Mouse (Mus musculus) 3134 (cell line): Measurements from ENCODE around the gene Gm12184.
"Not testable (repeated sequence)": the region's sequence is repeated elsewhere in the genome, so short reads cannot be mapped to it uniquely, and the experiment has no call there.

Experiments used
- DNase-seq: peaks from one replicate; pipeline ENCODE4 v3.0.0-alpha.2; 2011; ENCODE audit warnings: low spot score; ENCODE audit not compliant: insufficient read length; ENCODE audit errors: extremely low read depth

Gm12184 gene

GRCm38 (mm10) chr11:48803988-48804387, 22.5 kb downstream of the Gm12184 start:
- no peak for DNase-seq

DNA sequence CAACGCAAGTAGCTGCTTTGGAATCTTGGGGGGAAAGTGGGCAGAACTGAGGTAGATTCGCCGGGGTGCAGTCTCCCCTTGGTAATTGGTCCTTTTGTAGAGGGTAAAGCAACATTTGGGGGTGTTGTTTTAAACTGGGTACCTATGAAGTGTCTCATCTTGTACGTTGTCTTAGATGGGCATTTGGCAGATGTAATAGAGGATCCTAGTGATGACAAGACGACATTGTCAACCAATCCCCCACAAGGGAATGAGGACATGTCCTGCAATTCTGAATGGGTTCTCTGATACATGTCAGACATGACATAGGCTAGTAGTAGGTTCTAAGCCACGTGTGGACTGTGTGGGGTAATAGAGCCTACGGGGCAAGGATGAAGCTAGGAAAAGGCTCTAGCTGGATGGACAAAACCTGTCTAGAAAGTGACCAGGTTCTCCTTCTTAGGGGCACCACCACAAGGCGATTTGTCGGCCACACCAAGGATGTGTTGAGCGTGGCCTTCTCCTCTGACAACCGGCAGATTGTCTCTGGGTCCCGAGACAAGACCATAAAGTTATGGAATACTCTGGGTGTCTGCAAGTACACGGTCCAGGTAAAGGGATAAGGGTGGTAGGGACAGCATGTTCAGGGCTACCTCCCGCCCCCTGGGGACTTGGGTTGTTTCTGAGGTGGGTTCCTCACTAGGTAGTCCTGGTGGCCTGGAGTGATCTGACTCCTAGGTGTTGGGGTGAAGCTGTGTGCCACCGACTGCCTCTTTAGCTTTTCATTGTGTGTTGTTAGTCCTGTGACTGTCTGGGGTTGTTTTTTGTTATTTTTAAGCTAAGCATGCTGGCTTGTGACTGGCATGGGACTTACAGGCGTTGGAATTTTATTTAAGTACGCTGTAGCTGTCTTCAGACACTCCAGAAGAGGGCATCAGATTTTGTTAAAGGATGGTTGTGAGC, 24.4 kb downstream of the Gm12184 start:
- no peak for DNase-seq

DNA sequence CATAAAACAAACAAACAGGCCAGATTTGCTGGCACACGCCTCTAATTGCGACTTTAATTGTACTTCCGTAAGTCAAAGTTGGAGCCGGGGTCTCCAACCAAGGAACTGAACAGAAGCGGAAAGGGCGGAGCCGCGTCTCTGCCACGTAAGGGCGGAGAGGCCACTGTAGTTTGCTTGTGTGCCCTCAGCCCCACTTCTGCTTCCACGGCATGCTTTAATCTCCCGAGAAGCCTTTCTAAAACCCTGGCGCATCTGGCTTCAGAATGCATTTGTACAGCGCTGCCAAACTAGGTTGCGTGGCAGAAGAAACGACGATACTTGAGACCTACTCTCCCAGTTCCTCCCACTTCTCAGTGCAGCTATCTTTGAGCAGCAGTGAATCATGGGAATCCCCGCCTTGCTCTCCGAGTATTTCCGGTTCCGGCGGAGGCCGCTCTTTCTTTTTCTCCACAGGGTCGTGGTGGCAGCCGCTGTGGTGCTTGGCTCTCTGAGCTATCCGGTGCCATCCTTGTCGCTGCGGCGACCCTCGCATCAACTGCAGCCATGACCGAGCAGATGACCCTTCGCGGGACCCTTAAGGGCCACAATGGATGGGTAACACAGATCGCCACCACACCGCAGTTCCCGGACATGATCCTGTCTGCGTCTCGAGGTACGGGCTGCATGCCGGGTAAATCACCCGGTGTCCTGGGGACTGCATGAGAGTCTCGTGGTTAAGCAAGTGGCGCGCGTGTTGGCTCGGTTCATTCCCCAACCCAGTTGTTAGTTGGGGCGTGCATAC, 26.3 kb downstream of the Gm12184 start, which contains the start of gene Rack1:
TSS of gene Rack1 (plus strand) at position 412 of the 781 bp plus-strand sequence.
- peak; percentile 90 for DNase-seq

DNA sequence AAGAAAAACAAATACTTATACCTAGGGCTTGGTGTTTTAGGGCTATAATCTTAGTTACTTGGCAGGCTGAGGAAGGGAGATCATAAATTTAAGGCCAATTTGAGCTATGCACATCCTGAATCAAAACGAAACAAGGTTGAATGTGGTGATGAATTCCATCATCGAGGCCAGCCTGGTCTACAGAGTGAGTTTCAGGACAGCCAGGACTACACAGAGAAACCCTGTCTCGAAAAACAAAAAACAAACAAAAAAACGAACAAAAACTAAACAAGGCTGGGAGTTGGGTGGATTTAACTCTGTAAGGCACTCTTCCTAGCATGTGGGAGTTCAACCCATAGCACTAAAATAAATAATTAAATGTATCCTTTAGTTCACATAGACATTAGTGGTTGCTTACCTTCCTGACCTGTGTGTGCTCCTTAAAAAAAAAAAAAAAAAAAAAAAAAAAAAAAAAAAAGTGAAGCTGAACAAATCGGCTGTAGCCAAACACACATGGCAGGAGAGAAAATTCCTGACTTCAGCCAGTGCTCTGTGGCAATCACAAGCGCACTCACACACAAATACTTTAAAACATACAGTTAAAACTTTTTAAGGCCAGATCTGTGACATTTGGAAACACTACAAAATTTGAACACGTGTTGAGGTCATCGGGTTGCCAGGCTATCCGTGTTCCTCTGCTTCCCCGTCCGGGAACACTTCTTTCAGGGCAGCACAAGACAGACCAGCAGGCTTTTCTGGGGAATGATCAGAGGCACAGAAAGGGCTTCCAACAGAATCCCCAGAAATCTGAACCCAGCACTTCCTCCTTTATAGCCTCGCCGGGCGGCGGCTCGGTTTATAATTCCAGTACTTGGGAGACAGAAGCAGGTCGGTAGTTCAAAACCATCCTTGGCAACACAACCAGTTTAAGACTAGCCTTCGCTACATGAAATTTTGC, 27.2 kb downstream of the Gm12184 start:
- DNase-seq = no peak

DNA sequence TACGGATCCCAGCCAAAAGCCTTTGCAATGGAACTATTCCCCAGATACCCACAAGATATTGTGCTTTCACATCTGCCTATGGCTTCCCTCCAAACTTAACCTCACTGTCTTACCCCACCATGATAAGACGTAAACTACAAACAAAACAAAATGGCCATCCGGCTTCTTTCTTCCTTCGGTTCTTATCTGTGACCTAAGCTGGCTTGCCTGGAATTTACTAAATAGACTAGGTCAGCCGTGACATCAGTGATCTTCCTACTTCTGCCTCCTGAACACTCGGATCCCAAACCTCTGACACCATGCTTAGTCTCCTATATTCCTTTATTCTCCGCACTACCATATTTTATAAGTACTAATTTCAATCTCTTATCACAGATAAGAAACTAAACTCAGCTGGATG, 28.1 kb downstream of the Gm12184 start:
- DNase-seq = no peak

DNA sequence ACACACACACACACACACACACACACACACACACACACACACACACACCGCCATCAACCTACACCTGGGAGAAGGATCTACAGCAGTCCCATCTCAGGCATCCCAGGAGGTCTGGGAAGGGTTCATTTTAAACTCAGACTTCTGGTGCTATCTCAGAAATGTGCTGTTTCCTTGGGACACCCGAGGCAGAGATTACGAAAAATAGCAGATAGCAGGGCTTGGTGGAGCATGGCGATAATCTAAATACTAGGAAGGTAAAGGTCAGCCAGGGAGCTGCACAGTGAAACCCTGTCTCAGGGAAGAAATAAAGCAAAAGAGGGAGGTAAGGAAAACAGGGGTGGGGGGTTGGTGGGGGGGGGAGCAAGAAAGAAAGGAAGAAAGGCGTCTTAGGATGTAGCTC, 29.2 kb downstream of the Gm12184 start:
- no peak for DNase-seq

- DNase-seq = no peak
These were observed 30.2 kb downstream of the Gm12184 start for GRCm38 (mm10) chr11:48796290-48796689.

- DNase-seq = no peak
These were observed 31.2 kb downstream of the Gm12184 start for GRCm38 (mm10) chr11:48795221-48795620.

- DNase-seq = no peak
These were observed 33.3 kb downstream of the Gm12184 start for GRCm38 (mm10) chr11:48793184-48793583.

DNA sequence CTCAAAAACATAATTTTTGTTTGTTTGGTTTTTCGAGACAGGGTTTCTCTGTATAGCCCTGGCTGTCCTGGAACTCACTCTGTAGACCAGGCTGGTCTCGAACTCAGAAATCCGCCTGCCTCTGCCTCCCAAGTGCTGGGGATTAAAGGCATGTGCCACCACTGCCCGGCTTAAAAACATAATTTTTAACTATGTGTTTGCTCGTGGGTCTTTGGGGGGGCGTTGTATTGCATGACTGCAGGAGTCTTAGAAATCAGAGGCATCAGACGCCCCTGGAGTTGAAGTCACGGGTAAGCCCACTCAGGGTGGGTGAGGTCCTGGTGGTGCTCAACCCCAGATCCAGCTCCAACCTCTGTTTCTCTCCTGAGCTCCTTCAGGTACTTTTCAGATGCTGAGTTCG, 34.6 kb downstream of the Gm12184 start:
- DNase-seq = not testable (repeated sequence)

- DNase-seq = no peak
These were observed 35.5 kb downstream of the Gm12184 start for GRCm38 (mm10) chr11:48790946-48791345.

DNA sequence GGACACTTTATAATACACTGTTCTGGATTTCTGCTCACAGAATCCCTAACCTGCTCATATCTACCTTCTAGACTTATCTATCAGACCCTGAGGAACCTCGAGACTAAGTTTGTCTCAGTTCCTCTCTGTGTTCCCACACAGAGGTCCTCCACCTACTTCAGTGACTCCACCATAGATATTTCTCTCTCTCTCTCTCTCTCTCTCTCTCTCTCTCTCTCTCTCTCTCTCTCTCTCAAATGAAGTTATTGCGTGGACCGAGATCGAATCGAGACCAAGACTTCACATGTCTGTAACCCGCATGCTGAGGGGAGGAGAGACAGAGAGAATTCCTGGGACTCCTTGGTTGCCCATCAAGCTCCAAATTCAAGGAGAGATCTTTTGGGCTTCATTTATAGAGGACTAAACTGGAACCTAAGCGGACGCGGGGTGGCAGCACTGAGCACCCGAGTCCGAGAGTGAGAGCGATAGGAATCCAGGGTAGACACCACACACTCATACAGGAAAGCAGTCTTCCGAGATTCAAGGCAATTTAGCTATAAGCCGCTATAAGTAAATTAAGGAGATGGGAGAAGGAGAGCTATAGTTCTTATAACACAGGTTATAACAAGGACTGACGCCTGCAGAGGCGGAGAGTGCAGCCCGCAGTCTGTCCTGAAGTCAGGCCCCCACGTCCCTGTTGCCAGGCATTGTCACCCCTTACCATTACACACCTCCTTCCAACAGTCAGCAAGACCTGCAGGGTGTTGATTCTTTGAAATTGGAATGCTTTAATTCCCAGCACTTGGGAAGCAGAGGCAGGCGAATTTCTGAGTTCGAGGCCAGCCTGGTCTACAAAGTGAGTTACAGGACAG, 36.3 kb downstream of the Gm12184 start:
- DNase-seq = peak; percentile 69

- no peak for DNase-seq
These were observed 37.2 kb downstream of the Gm12184 start for GRCm38 (mm10) chr11:48789215-48789614.

DNA sequence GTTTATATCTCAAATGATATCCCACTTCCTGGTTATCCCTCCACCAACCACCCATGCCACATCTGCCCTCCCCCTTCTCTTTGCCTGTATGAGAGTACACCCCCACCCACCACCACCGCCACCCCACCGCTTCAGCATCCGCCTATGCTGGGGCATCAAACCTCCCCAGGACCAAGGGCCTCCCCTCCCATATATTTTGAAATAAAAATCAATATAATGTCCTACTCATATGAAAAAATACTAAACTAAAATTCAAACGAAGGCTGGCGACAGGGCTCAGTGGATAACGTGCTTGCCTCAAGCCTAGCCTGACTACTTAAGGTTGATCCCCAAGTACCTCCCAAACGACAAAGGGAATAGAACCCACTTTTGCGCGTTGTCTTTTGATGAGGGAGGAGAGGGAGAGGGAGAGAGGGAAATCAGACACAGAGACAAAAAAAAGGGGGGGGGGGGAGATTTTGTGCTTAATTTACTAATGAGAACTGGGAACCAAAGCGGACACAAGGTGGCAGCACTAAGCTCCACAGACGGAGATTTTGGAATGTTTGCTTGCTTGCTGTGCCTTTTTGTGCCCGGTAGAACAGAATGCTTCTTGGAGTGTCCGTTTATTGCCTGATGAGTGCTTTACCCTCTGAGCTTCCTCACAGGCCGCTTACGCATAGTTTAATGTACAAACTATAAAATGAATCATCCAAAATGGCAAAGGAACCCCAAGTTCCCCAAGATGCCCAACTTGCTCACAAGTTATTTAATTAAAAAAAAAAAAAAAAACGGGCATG, 38.0 kb downstream of the Gm12184 start:
- peak; percentile 67 for DNase-seq

DNA sequence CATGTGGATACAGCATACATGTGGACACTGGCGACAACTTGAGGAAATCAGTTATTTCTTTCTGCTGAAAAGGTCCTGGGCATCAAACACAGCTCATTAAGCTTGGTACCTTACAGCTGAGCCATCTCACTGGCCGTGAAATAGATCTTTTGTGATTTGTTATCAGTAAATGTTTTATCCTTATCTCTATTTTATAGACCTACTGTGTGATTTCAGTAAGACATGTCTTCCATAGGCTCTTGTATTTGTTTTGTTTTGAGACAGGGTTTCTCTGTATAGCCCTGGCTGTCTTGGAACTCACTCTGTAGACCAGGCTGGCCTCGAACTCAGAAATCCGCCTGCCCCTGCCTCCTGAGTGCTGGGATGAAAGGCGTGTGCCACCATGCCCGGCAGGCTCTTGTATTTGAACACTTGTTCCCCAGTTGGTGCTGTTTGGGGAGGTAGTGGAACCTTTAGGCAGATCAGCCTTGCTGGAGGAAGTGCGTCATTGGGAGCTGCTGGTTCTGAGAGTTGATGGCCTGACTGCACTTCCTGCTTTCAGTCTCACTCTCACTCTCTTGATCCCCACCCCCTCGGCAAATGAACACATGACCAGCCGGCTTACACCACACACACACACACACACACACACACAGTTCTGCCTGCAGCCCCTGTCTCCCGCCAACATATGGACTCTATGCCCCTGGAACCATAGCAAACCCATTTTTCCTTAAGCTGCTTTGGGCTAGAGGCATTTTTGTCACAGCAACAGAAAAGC, 38.8 kb downstream of the Gm12184 start:
- no peak for DNase-seq

GRCm38 (mm10) chr11:48782243-48782642, 44.2 kb downstream of the Gm12184 start:
- no peak for DNase-seq

- DNase-seq = no peak
These were observed 47.0 kb downstream of the Gm12184 start for GRCm38 (mm10) chr11:48779450-48779849.

DNA sequence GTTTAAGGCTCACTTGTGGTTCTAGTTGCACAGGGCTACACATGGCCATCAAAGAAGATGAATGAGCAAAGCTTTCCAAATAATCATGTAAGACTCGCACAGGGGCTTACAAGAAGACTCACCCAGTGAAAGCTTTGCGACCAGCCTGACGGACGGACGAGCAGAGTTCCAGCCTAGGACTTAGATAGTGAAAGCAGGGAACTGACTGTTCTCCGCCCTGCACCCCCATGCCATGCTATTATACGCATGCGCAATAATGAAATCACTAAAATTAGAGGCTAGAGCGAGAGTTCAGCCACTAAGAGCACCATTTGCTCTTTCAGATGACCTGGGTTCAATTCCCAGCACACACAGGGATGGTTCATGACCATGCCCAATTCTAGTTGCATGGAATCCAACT, 49.2 kb downstream of the Gm12184 start:
- DNase-seq = no peak
